Comparison of ENCODE assay signal across 24 mouse cellular contexts in genomic region chr1:77220322-77220590, GRCm38 (mm10).
DNase-seq lines count a peak whose midpoint lies in the region; ATAC-seq and TF ChIP-seq lines count a peak whose summit lies in the region.
"Had no signal": no experiment of that assay in that cellular context is flagged by ENCODE, and none has a peak within 500 bp of the region (broad histone marks: within the 10 kb centered on the region; RNA-seq: fewer than 3 reads in every experiment).

No protein-coding gene starts in this region.

- no peak for ATAC-seq in kidney, postnatal 0 days (replicated peaks; ENCODE audit: low FRiP score, low read depth)
- peak; percentile 35 for ATAC-seq in Patski
- ATAC-seq in limb, embryonic 13.5 days (ENCODE audit: low FRiP score, low read depth): peak; percentile 32; the same call in 1 of the 2 replicates
- ATAC-seq in erythroblast, adult 5-6 weeks (replicated peaks; ENCODE audit: low FRiP score, poor library complexity, severe bottlenecking): no peak
- ATAC-seq: forebrain, embryonic 14.5 days; forebrain, postnatal 0 days had no signal

- H3K27me3 ChIP-seq in kidney, postnatal 0 days (ENCODE audit: insufficient read depth, low read length): no peaks in the 10 kb centered on the region
- no peaks in the 10 kb centered on the region for H3K27me3 ChIP-seq in Patski
- H3K27me3 ChIP-seq in limb, embryonic 13.5 days: peaks cover 6% of the 10 kb centered on the region; the same call in 1 of the 2 replicates
- H3K27me3 ChIP-seq: CH12.LX; heart, embryonic 13.5 days had no signal

- H3K4me2 ChIP-seq in kidney, postnatal 0 days (ENCODE audit: low read length): no peak overlapping the region
- H3K4me2 ChIP-seq in limb, embryonic 13.5 days (replicated peaks): no peak overlapping the region
- H3K4me2 ChIP-seq: embryonic facial prominence, embryonic 12.5 days; heart, embryonic 13.5 days; hindbrain, embryonic 14.5 days had no signal

- no peaks in the 10 kb centered on the region for H3K36me3 ChIP-seq in kidney, postnatal 0 days (ENCODE audit: insufficient read depth, low read length)
- H3K36me3 ChIP-seq in limb, embryonic 13.5 days: no peaks in the 10 kb centered on the region
- H3K36me3 ChIP-seq: embryonic facial prominence, embryonic 12.5 days; G1E; heart, embryonic 13.5 days had no signal

- TF ChIP-seq CTCF in kidney, postnatal 0 days (IDR thresholded peaks at IDR 0.05; ENCODE audit: low read depth): no peak
- no peak for TF ChIP-seq CTCF in Patski (IDR thresholded peaks at IDR 0.05)

- POLR2A ChIA-PET in Patski (lab: Charles Lee): no interaction called here

- H3K27ac ChIP-seq in kidney, postnatal 0 days: no peak overlapping the region
- no peak overlapping the region for H3K27ac ChIP-seq in limb, embryonic 13.5 days
- H3K27ac ChIP-seq: embryonic facial prominence, embryonic 12.5 days; heart, embryonic 13.5 days; hindbrain, embryonic 14.5 days had no signal

- H3K9ac ChIP-seq in kidney, postnatal 0 days (ENCODE audit: low read depth, low read length): no peak overlapping the region
- H3K9ac ChIP-seq in limb, embryonic 13.5 days: no peak overlapping the region
- H3K9ac ChIP-seq: embryonic facial prominence, embryonic 12.5 days; forebrain, postnatal 0 days; heart, embryonic 13.5 days; hindbrain, embryonic 14.5 days had no signal

- in situ Hi-C loops in Patski (cut with MboI; ENCODE audit: low pct_unique_long_range_greater_than_20kb): no loop called here

- H3K4me1 ChIP-seq in kidney, postnatal 0 days (replicated peaks; ENCODE audit: insufficient read depth, low read length): no peaks in the 10 kb centered on the region
- peaks cover 16% of the 10 kb centered on the region for H3K4me1 ChIP-seq in limb, embryonic 13.5 days
- H3K4me1 ChIP-seq: heart, embryonic 13.5 days had no signal

- no peaks in the 10 kb centered on the region for H3K9me3 ChIP-seq in kidney, postnatal 0 days (replicated peaks; ENCODE audit: low read length)
- H3K9me3 ChIP-seq in limb, embryonic 13.5 days: no peaks in the 10 kb centered on the region
- H3K9me3 ChIP-seq: embryonic facial prominence, embryonic 12.5 days; heart, embryonic 13.5 days had no signal

- 65% methylated on average over 1 of the region's 1 CpGs for WGBS in kidney, postnatal 0 days
- 45% methylated on average over 1 of the region's 1 CpGs for WGBS in limb, embryonic 13.5 days

- peak; percentile 17 for DNase-seq in kidney, postnatal 0 days (ENCODE audit: low spot score)
- no peak for DNase-seq in kidney, postnatal 14 days
- DNase-seq in Muller cell, postnatal 12 days (ENCODE audit: inconsistent ontology term): peak; percentile 44
- no peak for DNase-seq in Patski (ENCODE audit: low read depth, low spot score)
- no peak for DNase-seq in lung, postnatal 36 days
- DNase-seq: adrenal gland, postnatal 10 days; adrenal gland, postnatal 36 days; B cell, adult 2 months; cerebellum, adult 18-20 months; cerebellum, adult 9-10 months; cerebellum, postnatal 14 days; forebrain, postnatal 0 days; gastrocnemius, postnatal 25 days; heart, adult 18-20 months; heart, postnatal 14 days; heart, postnatal 4 days had no signal

- H3K4me3 ChIP-seq in kidney, postnatal 0 days (replicated peaks; ENCODE audit: low read depth, low read length): no peak overlapping the region
- H3K4me3 ChIP-seq in limb, embryonic 13.5 days: no peak overlapping the region
- H3K4me3 ChIP-seq: embryonic facial prominence, embryonic 12.5 days; heart, embryonic 13.5 days had no signal

- CTCF ChIA-PET in Patski (lab: Charles Lee): interaction anchor here (1.2 kb wide), 1 partner anchor 12 kb away, joined by 6 read pairs; no protein-coding TSS in a partner anchor

Comparison
In these comparisons a context has a peak if more than half of its experiments do, and no peak if none do; other contexts are left out.
1. DNase-seq: peak in kidney, postnatal 0 days (single experiment) and Muller cell, postnatal 12 days (single experiment); none in kidney, postnatal 14 days (single experiment), Patski (single experiment) and lung, postnatal 36 days (single experiment).
2. ATAC-seq: peak in Patski (single experiment) and limb, embryonic 13.5 days (single experiment); none in kidney, postnatal 0 days (single experiment) and erythroblast, adult 5-6 weeks (single experiment).